Mouse (Mus musculus) erythroid progenitor cell, adult 5-6 weeks (primary cell): ENCODE measurements around the gene Ggcx. TPM values are rescaled to one million over a fixed set of nuclear protein-coding genes. Genes with fewer than 3 reads are reported as not detected.

Experiments
- ATAC-seq: replicated peaks from 2 replicates; pipeline ENCODE4 v1.8.0; 2016; ENCODE audit warnings: moderate number of reproducible peaks, mild to moderate bottlenecking, moderate TSS enrichment, inconsistent platforms; ENCODE audit not compliant: poor library complexity, low FRiP score, severe bottlenecking
- total RNA-seq, 2 experiments: library from RNA; stranded (forward) in 1 of 2; stranded (reverse) in 1 of 2; fragments of 150-400 nt in 1 of 2; fragments of 186-747, 209-891 nt in 1 of 2; gene quantifications; 2 replicates each; pipeline versions ENCODE4 v1.2.3 to v1.2.4; 2015 to 2017; ENCODE audit warnings: low replicate concordance in 2 of 2

Ggcx gene
- total RNA-seq, 2 experiments from 2014 or later = 2.6 to 7.1 TPM

DNA sequence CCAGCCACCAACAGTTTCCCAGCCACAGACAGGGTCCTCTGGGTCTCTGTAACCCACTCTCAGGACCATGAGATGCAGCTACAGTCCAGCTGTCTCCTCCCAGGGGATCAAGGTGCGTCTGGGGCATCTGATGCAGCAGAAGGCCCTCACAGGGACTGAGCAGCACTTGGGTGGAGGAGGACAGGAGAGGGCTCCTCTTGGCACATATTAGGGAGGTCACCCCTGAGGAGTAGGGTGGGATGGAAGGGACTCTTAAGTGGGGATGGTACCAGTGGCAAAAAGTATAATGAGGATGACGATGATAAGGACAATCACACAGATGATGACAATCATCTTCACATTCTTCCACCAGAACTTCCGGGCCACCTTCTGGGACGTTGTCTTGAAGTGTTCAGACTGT is 28.9 kb upstream of the Ggcx start:
- no peak for ATAC-seq

DNA sequence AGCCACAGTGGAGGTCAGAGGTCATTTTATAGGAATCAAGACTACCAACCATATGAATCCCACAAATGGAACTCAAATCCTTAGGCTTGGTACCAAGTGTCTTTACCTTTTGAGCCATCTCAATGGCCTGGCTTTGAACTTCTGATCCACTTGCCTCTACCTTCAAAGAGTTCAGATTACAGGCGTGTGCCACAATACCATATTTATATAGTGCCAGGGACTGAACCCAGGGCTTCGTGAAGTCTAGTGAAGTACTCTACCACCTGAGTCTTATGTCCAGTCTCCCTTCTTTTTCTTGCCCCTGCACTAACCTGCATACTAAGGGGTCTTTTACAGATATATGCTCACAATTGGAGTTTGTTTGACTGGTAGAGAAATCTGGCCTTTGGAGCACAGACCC is 27.5 kb upstream of the Ggcx start:
- ATAC-seq = no peak

DNA sequence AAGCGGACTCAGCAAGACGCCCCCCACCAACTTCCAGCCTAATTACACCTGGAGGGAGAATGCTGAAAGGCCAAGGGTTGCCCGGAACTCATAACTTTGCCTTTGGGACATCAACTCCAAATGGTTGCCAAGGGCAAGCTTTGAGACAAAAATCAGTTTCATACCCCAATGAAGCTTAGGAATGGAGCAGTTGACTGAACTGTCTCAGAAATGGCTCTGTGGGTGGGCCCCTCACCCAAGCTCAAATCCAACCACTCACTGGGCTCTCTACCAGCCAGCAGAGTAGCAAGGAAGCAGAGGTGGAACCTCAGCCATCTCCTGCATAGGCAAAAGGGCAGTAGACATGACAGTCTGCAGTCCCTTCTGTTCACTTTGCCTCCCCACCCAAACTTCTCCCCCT is 26.3 kb upstream of the Ggcx start:
- ATAC-seq = no peak

DNA sequence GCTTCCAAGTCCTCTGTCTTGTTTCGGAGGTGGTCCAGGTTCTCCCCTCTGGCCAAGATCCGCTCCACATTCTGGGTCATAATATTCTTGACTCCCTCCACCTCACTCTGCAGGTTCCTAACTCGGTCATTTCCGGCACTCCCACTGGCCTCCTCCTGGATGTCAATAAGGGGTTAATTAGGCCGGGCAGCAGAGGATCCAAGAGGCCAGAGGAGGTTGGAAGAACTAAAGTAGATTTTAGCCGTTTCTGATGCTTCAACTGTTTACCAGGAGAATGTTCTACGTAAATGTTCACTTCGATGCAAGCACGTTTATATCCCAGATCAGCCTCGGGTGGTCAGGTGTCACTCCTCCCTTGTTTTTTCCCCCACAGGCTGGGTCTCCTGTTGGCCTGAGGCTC is 25.8 kb upstream of the Ggcx start:
- no peak for ATAC-seq

DNA sequence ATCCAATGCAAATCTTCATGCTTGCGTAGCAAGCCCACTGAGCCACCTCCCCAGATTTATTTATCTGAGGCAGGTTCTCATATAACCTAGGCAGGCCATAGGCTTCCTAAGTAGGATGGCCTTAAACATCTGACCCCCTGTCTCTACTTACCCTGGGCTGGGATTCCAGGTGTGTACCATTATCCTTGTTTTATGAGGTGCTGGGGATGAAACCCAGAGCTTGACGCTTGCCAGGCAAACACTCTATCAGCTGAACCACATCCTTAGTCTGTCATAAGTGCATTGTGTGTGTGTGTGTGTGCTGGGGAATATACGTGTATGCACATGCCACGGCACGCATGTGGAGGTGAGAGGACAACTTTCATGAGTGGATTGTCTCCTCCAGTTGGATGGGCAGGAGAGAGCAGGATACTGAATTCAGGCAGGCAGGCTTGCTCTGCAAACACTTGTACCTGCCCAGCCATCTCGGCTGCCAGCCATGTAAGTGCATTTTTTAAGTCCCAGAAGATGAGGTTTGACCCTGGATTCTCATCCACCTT is 25.2 kb upstream of the Ggcx start:
- no peak for ATAC-seq

DNA sequence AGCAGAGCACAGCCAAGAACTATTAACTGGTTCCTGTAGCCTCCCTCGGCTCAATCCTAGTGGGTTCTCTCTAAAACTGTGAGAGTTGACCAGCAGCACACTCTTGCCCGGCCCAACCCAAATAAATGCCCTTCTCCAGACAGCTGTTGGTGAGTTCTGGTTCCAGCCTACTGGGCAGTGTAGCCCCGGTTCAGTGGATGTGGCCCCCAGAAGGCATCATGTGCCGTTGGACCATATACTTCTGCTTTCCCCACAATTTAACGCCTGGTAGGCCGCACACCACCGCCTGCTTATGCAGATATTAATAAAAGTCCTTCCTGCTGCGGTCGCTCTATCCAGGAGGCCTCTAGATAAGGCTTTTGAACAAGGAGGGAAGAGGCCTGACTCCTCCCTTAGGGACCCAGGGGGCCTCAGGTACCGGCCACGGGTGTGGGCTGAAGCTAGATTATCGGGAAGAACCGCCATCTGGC is 24.6 kb upstream of the Ggcx start:
- peak; percentile 82 for ATAC-seq

DNA sequence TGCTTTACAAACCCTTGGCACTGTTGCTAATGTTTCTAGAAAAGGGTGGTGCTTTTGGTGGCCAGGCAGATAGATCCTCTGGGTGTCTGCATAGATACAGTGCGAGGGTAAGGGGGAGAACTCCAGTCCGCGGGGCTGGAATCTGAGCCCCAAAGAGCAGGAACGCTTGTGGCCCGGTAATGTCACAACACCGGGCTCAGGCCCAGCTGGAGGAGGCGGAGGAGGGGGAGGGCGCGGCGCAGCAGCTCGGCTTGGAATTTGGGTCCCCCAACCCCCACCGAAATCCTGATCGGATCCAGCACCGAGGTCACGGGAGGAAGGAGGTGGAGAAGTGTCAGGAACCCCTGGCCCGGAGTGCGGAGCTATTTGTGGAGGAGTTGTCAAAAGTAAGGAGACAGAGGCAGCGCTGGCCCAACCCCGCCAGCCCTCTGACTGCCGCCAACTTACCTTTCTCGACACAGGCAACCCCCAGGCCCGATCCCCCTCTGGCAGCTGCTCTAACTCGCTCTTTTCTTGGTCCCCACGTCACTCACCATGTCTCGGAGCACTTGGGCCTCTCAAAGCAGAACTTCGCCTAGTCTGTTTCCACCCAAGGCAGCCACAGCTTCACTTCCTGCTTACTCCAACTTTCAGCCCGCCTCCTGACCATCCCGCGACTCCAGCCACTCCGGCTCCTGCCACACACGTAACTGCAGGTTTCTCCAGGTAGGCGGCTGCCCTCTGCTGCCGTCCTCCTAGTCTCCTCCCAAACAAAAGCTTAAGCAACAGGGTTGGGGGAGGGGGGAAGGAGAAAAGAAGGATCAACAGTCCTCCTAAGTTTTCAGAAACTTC is 24.0 kb upstream of the Ggcx start, which contains the start of gene Vamp8:
TSS of gene Vamp8 (minus strand) at position 763 of the 831 bp plus-strand sequence.
- ATAC-seq = peak; percentile 61

DNA sequence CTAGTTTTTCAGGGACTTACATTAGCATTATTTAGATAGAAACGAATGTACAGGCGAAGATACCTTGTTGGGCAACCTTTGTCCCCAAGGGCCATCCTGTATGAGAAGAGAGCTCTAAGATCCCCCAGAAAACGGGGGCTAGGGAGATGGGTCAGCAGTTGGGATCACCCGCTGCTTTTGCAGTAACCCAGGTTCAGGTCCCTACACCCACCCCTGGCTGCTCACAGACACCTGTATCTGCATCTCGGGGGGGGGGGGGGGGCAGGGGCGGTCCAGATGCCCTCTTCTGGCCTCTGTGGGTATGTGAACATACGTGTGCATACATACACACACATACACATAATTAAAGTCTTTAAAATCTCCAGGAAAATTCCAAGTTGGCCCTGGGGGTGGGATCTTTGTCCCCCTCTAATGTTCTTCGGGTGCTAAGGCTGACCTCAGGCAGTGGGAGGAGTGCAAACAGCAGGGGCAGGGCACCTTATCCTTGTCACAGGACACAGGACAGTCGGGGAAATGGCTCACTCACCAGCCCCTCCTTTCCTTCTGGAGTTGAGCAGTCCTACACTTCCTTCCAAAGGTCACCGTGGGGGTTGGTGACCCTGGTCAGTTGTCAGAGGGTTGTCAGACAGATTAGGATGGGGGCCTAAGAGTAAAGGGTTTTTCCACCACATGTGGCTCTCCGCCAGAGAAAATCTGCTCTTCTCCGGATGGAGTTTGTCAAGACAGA is 23.1 kb upstream of the Ggcx start:
- ATAC-seq = peak; percentile 62

DNA sequence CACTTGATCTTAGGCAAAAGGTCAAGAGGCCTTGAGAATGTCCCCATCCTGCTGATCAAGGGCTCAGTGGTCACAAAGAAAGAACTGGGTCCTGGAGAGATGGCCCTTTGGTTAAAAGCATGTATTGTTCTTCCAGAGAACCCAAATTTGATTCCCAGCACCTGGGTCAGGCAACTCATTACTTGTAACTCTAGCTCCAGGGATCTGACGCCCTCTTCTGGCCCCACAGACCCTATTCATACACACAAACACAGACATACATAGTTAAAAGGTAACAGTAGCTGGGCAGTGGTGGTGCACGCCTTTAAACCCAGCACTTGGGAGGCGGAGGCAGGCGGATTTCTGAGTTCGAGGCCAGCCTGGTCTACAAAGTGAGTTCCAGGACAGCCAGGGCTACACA is 21.8 kb upstream of the Ggcx start:
- no peak for ATAC-seq

DNA sequence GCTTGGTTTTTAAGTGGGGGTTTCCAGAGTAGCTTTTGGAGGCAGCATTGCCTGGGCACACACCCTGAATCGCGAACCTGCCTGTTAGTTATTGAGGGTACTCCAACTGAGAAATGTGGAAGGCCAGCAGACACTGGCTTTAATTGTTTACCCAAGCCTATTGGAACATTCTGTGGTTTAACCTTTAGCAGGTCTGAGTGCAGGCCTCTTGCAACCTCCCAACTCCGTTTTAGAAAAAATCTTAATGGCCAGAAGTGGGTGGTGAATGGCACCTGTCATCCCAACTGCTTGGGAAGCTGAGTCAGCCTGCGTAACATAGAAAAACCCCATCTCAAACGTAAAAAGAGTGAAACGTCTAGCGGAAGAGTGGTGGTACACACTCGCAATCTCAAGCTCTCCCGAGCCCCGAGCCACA is 17.3 kb upstream of the Ggcx start:
- no peak for ATAC-seq

DNA sequence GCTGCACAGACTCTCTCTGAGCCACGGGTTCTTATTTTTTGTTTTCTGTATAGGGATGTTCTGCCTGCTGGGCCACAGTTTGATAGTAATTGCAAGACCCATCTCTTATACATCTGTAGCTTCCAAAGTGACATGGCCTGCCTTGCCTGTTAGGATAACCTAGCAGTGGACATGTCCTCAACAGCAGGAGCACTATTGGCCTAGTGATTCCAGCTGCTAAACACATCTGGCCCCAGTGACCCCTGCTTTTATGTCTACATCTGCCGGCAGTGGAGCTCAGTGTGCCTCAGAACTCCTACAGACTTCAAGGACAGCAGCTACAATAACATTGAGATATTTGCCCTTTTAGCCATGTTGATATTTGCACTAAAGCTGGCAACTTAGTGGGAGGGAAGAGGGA is 14.1 kb upstream of the Ggcx start:
- ATAC-seq = no peak

DNA sequence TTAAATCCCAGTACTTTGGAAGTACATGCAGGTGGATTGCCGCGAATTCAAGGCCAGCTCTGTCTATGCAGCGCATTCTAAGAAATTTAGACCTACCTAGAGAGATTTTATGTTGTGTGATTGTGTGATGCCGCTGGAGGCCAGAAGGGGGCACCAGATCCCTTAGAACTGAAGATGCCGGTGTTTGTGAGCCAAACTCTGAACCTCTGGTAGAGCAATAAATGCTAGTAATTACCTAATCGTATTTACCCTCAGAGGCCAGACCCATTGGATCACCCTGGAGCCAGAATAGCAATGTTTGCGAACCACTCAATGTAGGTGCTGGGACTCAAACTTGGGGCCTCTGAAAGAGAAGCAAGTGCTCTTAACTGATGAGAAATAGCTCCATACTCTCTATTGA is 12.2 kb upstream of the Ggcx start:
- ATAC-seq = peak; percentile 90

DNA sequence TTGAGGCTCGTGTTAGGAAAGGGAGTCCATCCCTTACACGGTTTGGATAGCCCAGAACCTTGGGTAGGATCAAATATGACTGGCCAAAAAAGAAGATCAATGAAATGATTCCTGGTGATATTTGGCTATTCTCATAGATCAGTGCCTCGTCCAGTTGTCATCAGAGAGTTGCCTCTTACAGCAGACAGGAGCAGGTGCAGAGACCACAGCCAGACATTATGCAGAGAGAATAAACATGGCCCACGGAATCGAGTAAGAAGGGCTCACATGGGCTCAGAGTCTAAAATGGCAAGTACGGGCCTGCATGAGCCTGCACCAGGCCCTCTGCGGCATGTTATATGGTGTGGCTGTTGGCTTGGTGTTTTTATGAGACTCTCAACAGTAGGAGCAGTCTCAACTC is 8.8 kb upstream of the Ggcx start:
- no peak for ATAC-seq

DNA sequence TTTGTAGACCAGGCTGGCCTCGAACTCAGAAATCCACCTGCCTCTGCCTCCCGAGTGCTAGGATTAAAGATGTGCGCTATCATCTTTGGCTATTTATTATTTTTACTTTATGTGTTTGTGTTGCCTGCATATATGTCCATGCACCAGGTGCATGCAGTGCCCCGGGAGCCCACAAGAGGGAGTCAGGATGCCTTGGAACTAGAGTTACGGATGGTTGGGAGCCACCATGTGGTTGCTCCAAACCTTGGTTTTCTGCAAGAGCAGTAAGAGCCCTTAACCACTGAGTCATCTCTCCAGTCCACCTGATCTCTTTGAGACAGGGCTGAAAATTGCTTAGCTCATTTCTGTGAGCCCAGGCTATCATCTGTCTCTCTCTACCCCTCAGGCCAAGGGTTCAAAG is 7.0 kb upstream of the Ggcx start:
- ATAC-seq = peak; percentile 93

DNA sequence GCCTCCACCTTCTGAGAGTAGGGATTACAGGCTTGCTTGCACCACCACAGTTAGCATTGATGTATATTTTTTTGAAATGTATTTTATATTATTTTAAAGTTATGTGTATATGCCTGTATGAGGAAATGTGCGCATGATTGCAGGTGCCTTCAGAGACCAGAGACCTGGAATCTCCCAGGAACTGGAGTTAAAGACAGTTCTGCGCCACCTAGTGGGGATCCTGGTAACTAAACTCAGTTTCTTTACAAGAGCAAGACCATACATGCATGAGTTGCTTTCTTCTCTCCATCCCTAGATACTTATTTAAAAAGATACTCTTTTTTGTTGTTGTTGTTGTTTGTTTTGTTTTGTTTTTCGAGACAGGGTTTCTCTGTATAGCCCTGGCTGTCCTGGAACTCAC is 4.5 kb upstream of the Ggcx start:
- 0 out of 2 replicates have a peak, but pooled peaks have one; percentile 46 for ATAC-seq

DNA sequence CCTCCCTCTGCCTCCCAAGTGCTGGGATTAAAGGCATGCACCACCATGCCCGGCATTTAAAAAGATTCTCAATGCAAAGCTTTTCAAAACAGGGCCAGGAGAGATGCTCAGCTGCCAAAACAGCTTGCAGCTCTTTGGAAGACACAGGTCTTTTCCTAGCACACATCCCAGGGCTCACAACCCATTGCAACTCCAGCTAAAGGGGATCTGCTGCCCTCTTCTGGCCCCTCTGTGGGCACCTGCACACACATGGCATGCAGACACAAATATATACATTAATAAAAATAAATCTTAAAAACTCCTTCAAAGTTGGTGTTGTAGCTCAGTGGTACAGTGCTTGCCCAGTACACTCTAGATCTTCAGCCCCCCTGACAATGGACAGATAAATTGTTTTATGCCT is 4.1 kb upstream of the Ggcx start:
- ATAC-seq = no peak

DNA sequence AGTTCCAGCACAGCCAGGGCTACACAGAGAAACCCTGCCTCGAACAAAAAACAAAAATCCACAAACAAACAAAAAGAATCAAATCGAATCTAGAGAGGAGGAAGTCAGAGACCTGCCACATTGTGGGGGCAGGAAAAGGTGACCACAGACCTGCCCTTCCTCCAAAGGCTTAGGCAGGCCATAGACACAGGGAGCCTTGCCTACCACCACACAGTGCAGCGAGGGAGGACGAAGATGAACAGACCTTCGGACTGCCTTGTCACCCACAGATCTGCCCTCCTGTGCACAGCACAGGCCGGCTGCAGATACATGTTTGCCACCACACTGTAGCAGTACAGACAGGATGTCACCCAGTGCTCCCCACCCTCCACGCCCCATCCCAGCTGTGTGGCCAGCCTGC is 3.6 kb upstream of the Ggcx start:
- no peak for ATAC-seq

DNA sequence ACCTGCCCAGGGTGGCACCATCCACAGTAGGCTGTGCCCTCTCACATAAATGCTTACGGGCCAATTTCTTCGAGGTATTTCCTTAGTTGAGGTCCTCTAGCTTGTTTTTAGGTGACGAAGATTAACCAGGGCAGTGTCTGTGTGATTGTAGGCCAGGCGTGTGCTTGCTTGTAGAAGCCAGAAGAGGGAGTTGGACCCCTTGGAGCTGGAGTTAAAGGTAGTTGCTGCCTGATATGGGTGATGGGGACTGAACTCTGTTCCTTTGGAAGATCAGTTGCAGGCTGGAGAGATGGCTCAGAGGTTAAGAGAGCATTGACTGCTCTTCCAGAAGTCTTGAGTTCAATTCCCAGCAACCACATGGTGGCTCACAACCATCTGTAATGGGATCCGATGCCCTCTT is 1.1 kb downstream of the Ggcx start:
- no peak for ATAC-seq

DNA sequence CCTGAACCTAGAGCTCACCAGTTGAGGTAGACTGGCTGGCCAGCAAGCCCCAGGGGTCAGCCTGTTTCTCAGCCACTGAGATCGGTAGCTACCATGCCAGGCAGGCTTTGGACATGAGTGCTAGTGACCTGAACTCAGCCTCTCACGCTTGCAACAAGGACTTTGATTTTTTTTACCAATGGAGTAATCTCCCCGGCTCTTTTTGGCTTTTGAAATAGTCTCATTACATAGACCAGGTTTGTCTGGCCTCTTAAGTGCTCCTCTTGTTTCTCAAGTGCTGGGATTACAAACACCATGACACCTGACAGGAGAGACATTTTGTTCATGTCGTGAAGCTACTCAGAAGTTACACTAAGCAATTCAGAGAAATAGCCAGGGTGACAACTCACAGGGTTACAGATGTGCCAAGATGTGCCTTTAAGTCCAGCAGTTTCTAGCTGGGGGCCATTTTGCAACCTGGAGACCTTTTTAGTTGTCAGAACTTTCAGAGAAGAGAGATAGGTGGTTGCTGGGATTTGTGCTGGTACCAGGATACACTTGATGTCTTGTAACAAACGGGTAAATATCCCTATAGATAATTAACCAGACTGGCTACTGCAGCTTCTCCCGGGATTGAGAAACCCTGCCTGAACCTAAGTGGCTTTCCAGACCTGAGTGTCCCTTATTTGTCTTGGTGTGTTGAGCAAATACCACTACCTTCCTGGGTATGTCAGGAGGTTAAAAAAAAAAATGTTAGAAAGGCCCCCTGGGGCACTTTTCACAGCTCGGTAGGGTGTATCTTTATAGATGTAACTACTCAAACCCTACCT is 2.1 kb downstream of the Ggcx start:
- ATAC-seq = no peak

DNA sequence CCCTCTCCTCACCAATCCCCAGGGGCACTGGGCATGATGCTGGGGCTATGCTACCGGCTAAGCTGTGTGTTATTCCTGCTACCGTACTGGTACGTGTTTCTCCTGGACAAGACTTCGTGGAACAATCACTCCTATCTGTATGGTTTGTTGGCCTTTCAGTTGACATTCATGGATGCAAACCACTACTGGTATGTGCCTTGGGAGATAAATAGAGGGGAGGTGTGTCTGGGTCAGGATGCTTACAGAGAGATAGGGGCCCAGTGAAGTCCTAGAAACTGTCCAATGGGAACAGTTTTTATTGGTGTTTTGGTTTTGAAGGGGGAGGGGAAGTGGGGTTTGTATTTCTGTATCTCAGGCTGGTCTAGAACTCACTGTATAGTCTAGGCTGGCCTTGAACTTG is 4.2 kb downstream of the Ggcx start:
- no peak for ATAC-seq
